Mouse (Mus musculus) embryonic fibroblast, embryonic 13.5 days (primary cell): ENCODE measurements around the gene Nsmce3. TPM values are rescaled to one million over a fixed set of nuclear protein-coding genes. Genes with fewer than 3 reads are reported as not detected.

Source experiments
- H3K27ac ChIP-seq: 2 replicates; pipeline ENCODE4 v1.5.1; 2012; ENCODE audit warnings: low read length, control low read depth, inconsistent platforms; ENCODE audit not compliant: insufficient read depth
- H3K4me1 ChIP-seq: 2 replicates; pipeline ENCODE4 v1.6.1; 2011; ENCODE audit warnings: low read length; ENCODE audit not compliant: control insufficient read depth, insufficient read depth
- H3K4me3 ChIP-seq: 2 replicates; pipeline ENCODE4 v1.5.1; 2011; ENCODE audit warnings: mild to moderate bottlenecking, control low read depth, low read length; ENCODE audit not compliant: insufficient read depth
- CTCF ChIP-seq: IDR thresholded peaks from 2 replicates; pipeline ENCODE4 v1.5.1; 2011; ENCODE audit warnings: mild to moderate bottlenecking, control low read depth, low read length, moderate library complexity, borderline replicate concordance; ENCODE audit not compliant: insufficient read depth
- POLR2A ChIP-seq: IDR thresholded peaks from 2 replicates; pipeline ENCODE4 v1.6.1; 2011; ENCODE audit warnings: low read depth, mild to moderate bottlenecking, control low read depth, low read length, moderate library complexity
- polyA plus RNA-seq: library from polyadenylated mRNA; stranded (reverse); fragments of >200 nt; gene quantifications from 2 replicates; pipeline ENCODE4 v1.2.4, GENCODE M21; 2011; ENCODE audit warnings: low read depth; ENCODE audit not compliant: missing spikeins, insufficient read length

Gene Nsmce3
- polyA plus RNA-seq: 5.4 and 6.0 TPM in 2 replicates

DNA sequence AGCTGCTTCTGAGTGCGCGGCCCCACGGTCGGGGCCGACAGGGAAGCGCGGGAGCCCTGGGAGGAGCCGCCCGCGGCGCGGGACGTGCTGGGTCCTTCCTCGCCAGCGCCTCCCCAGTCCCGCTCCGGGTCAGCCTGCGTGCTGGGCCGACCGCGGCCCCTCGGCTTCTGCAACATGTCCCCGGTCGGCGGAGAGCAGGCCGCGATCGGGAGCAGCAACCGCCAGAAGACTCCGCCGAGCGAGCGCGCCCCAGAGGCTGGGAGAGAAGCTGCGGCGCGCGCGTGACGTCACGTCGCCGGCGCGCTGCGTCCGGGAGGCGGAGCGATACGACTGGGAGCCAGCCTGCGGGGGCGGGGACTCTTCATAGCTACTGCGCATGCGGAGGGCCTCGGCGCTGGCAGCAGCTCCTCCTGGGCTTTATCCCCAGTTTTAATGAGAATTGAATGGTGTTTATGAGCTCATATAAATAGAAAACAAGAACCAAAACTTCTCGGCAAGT is at the start of gene Nsmce3:
TSS of gene Nsmce3 (minus strand) at position 255 of the 499 bp plus-strand sequence.
- TF ChIP-seq POLR2A: peak; percentile 85
- no peak for TF ChIP-seq CTCF
- Histone ChIP-seq H3K4me3 (peak within 1 kb of the TSS; percentile 94), H3K27ac (peak within 1 kb of the TSS; percentile 60), H3K4me1 (peaks cover 8% of the 10 kb centered on the region; the same call in 1 of the 2 replicates)

DNA sequence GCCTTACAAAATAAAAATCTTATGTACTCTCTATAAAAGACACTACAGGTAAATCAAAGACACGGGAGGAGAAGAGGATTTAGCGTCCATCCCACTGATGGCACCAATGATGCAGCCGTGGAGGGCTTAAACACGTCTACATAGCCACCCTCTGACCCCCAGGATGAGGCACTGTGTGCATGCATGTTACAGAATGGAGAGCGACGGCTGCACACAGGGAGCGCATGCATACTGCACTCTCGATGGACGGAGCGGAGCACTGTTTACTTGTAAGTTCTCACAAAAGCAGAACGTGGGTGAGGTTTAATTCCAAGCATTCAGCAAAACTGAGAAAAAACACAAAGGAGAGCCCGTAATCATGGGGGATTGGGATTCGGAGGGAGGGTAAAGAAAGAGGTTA is 48.4 kb upstream of the Nsmce3 start:
- H3K27ac ChIP-seq: no peak overlapping the region
- no peaks in the 10 kb centered on the region for H3K4me1 ChIP-seq
- TF ChIP-seq CTCF (no peak), POLR2A (no peak)
- H3K4me3 ChIP-seq: no peak overlapping the region

DNA sequence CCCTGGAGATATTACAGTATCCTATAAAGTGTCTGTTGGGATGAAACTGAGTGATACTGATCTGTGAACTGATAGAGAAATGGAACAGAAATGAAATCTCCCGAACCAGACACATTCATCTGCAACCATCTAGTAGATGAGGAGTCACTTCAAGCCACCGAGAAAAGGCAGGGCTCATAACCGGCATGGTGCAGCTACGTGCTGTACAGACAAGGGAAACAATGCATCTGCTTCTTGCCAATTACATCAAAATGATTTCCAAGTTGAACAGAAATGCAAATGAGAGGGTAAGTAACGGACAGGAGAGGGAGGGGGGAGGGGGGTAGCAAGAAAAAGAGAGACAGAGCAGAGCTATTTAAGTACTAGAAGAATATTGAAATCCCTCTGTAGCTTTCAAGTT is 47.9 kb upstream of the Nsmce3 start:
- no peak overlapping the region for H3K4me3 ChIP-seq
- no peak overlapping the region for H3K27ac ChIP-seq
- no peaks in the 10 kb centered on the region for H3K4me1 ChIP-seq
- TF ChIP-seq CTCF: no peak

DNA sequence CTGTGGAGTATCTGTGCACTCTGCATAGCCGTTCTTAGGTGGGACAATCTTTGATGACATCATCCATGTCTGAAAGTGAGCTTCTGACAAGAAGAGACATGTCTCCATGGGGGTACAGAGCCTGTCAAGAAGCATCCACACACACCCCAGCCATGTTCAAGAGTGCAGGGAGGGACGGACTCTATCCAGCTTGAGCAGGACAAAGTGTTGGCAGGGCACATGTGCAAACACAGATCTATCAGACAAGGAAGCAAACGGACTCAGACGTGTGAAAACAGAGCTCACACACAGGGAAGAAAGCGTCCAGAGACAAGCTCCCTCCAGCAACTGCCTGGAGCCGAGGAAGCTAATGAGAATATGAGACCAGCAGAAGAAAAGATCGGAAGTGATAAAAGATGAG is 43.9 kb upstream of the Nsmce3 start:
- no peak overlapping the region for H3K4me3 ChIP-seq
- H3K27ac ChIP-seq: no peak overlapping the region
- TF ChIP-seq POLR2A (no peak), CTCF (no peak)
- H3K4me1 ChIP-seq: no peaks in the 10 kb centered on the region

DNA sequence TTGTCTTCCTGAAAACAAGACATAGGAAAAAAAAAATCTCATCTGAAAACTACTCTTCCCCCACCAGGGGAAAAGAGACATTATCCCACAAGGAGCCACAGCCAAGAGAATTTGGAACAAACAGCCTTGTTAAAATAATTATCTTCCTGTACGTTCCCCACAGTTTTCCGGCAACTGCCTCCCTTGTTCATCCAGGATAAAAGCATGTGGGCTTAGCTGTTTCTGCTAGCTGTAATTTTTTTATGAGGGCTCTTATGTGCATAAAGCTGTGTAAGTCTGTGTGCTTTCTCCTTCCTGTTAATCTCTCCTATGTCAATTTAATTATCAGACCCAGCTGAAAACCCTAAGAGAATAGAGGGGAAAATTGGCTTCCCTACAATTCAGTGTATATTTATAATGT is 42.3 kb upstream of the Nsmce3 start:
- TF ChIP-seq CTCF (no peak), POLR2A (no peak)
- Histone ChIP-seq H3K27ac (no peak overlapping the region), H3K4me3 (no peak overlapping the region), H3K4me1 (no peaks in the 10 kb centered on the region)

DNA sequence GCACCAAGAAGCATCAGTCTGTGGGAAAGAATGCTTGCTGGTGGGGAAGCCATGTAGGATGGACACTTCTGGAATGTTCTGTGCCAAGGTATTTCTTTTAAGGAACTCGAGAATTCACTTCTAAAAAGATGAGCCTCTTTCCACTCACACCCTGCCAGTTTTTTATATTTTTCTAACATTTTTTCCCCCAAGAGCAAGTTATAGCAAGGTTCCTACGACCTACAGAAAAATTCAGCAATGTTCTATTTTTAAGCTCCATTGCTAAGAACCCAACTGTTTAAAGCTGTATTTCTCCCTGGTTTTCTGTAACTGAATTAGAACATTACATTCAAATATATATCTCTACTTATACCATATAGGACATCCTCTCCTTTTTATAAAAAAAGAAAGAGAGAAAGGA is 39.1 kb upstream of the Nsmce3 start:
- Histone ChIP-seq H3K27ac (no peak overlapping the region), H3K4me1 (no peaks in the 10 kb centered on the region), H3K4me3 (no peak overlapping the region)
- no peak for TF ChIP-seq CTCF
- no peak for TF ChIP-seq POLR2A

DNA sequence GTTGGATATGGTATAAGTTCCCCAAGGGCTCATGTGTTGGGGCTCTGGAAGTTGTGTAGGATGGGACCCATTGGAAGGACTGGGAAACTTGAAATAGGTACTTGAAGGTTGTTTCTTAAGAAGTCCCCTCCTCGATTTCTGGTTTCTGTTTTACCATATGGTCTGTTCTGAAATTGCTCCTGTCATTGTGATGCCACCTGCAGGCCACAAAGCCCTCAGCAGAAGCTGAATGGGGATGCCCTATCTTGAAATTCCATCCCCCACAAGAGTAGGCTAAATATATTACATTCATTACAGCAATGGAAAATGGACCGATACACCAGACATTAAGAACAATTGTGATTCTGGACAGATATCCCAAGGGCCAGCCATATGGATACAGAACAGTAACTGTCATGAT is 37.4 kb upstream of the Nsmce3 start:
- Histone ChIP-seq H3K4me3 (no peak overlapping the region), H3K4me1 (no peaks in the 10 kb centered on the region), H3K27ac (no peak overlapping the region)
- TF ChIP-seq POLR2A (no peak), CTCF (no peak)

DNA sequence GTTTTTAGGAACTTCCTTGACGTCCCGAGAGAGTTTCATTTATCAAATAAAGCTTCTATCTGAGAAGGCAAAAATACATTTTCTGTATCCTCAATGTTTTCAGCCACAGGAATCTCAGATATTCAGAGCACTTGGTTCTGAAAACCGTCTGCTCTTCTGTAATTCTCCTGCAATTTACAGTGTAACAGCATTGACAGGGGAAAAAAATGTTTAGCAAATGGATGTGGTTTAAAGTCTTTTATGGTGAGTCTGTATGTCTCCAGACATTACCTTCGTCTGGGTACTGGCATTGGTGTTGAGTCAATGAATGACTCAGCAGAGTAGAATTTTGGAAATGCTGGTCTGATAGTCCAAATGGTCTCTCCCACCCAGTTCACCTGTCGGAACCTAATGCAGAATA is 34.2 kb upstream of the Nsmce3 start:
- no peak for TF ChIP-seq POLR2A
- TF ChIP-seq CTCF: no peak
- Histone ChIP-seq H3K4me3 (no peak overlapping the region), H3K27ac (peak overlapping the region; percentile 78), H3K4me1 (no peaks in the 10 kb centered on the region)

DNA sequence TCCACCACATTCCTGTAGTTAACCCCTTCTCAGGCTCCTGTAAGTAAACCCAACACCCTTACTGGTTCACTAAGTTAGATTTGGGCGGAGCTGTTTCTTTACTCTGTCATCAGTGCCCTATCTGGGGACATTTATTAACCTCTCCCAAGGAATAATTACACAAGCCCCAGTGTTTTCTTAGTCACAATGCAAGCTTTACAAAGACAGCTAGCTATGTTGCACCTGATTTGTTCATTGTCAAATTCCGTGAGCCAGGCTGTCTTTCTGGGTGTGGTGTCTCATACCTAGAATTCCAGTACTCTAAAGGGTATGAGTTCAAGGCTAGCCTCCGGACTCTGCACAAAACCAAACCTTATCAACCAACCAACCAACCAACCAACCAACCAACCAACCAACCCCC is 32.7 kb upstream of the Nsmce3 start:
- Histone ChIP-seq H3K4me3 (no peak overlapping the region), H3K27ac (0 out of 2 replicates have a peak overlapping the region, but pooled peaks have one; percentile 44), H3K4me1 (no peaks in the 10 kb centered on the region)
- no peak for TF ChIP-seq POLR2A
- no peak for TF ChIP-seq CTCF

DNA sequence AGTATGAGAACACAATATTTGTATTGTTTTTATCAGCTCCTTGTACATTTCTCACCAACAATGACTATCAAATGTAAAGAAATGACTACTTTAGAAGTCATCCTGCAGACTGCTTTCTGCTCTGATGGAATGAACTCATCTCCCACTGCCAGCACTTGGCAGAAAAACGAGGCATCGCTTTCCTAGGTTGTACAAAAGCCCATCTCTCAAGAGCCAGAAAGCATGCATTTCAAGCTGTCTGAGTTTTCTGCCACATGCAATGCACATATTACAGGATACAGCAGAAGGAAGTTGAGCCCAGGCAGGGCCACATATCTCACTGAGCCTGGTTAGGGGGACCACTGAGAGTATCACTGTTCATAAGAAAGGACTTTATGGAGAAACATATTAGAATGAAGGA is 27.5 kb upstream of the Nsmce3 start:
- no peak for TF ChIP-seq POLR2A
- TF ChIP-seq CTCF: no peak
- no peaks in the 10 kb centered on the region for H3K4me1 ChIP-seq
- no peak overlapping the region for H3K4me3 ChIP-seq
- H3K27ac ChIP-seq: no peak overlapping the region

DNA sequence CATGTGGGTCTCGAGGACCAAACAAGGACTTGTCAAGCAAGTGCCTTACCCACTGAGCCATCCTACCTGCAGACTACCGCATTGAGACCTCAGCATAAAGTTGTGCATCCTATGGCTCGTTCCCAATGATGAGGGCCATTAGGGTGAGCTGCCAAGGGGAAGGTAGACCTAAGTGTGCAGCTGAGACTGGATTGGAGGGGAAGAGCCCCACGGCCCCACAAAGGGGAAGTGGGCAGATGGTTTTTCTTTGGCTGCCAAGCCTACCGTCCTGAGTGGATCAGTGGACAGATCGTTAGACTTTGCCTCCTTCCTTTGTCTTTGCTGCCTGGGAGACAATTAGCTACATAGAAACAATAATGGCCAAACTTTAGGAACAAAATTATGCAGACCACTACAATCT is 23.8 kb upstream of the Nsmce3 start:
- H3K4me1 ChIP-seq: no peaks in the 10 kb centered on the region

More for the DNA sequence above, 23.8 kb upstream of the Nsmce3 start:
- TF ChIP-seq POLR2A: no peak
- TF ChIP-seq CTCF: no peak
- Histone ChIP-seq H3K4me3 (no peak overlapping the region), H3K27ac (no peak overlapping the region)
